Mouse (Mus musculus) layer of hippocampus, postnatal 10 days (tissue): ENCODE measurements at regions not wholly inside any gene's neighbourhood (a gene's known extent, or its start where the extent isn't known, plus 50 kb on each side); places are given as distances from the start of the nearest gene placed in this dataset.
"Not testable (repeated sequence)": the region's sequence is repeated elsewhere in the genome, so short reads cannot be mapped to it uniquely, and the experiment has no call there.

Experiments
- DNase-seq, 2 experiments: peaks; one replicate each; pipeline ENCODE4 v3.0.0; 2021; ENCODE audit warnings: low spot score in 2 of 2

DNA sequence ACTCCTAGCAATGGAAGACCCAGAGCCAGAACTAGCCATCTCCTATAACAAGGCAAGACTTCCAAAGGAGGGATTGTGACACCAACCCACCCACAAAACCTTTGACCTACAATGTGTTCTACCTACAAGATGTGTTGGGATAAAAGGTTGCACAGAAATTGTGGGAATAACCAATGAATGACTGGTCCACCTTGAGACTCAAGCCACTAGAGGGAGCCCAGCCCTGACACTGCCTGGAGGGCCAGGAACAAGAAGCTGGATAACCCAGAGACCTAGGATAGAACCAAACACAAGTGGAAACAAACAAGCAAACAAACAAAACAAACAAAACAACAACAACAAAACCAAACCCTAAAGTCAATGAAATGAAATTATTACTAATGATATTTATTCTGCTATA lies 288.8 kb downstream of the Dchs2 start:
- DNase-seq: peak; percentile 4 to 15

DNA sequence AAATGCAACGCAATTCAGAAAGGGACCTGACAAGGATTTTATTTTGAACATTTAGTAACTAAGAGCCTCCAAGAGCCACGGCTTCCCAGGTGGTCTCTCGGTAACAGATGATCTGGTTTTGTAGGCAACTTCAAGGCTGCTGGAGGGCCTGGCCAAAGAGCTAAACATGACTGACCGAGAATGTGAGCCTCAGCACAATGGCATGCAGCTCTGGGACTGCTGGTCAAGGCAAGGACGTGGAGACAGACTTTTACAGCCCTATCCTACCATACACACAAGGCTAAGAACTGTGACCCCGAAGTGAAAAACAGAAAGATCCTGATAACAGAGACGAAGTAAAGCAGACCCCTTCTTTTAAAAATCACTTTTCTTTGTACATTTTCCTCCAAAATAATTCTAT lies 296.5 kb downstream of the Dchs2 start:
- DNase-seq: no peak

DNA sequence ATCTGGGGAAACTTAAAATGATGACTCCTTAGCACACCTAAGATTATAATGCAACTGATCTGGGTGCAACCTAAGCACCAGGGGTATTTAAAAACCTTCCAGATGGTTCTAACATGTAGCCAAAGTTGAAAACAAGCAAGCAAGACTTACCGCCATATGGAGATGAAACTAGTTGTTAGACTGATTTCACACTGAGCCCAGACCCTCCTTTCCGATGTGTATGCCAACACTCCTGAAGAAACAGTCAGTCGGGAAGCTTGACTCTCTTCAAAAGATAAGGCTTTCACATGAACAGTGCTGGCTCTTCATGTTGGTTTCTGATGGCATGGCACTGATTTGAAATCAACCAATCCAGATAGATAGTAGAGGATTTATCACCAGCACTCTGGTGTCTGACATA lies 301.6 kb downstream of the Dchs2 start:
- DNase-seq: no peak

DNA sequence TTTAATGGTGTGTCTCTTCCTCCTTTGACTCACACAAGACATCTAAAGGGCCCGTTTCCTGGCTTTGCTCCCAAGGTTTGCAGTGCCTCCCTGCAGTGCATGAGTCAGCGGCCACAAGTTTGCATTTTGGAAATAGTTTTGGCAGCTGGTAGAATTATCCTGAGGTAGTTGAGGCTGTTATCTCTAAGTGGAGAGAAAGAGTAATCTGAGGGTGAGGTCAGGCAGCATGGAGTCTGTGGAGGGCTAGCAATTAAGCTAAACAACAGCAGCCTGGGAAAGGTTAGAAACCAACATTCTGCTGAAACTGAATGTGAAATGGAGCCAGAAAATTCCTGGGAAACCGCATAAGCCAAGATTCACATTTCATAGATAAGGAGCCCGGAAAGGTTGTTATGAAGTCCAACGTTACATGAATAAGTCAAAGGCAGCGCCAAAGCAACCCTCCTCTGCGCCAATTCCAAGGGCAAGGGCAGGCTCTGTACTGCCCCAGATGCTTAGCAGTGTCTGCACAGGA lies 318.5 kb downstream of the Dchs2 start:
- DNase-seq: no peak

DNA sequence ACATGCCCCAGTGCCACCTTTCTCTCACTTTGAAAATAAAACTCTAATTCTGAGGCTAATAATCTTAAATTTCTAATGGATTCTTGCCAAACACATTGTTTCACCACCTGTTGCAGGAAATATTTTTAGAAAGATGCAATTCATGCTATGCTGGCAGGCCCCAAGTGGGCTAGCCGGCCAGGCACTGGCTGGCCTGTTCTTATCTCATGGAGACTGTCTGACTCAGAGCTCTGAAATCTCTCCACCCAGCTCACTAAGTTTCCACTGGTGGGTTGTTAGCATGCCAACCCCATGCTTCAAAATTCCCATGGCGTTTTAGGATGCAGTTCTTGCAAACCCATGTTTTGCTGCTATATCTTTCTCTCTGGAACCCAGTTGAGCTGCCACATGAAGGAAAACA lies 315.5 kb upstream of the Sfrp2 start:
- DNase-seq: no peak

DNA sequence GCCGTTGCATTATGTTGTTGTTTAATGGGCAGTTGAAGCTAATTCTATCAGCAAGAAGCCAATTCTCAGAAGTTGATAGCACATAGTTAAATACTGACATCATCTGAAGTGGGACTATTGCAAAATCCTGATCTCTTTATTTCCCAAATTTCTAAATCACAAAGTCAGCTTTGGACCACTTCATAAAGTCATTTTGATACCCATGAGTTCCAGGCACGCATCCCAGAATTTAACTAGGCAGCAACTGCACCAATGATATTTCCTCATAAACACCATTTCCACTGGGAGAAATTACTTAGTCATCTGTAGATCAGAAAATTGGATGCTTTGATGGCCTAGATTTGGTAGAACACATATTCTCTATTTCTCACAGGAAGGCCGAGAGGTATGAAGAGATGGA lies 314.8 kb upstream of the Sfrp2 start:
- no peak for DNase-seq

DNA sequence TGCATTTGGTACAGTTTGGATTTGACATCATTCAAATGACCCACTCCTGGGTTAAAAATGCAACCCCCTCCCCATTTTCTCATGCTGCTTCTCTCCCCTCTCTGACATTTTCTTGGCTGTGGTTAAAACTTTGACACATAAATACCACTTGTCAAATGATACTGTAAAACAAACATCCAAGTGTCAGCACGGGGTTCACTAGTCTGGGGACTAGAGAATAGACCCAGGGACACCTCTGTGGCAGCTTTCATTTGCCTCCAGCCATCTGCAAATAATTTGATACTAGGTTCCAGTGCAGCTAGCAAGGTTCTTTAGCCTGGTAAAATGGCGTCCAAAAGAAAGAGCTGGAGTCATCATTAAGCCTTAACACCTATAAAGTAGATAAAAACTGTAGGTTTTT lies 312.7 kb upstream of the Sfrp2 start:
- no peak for DNase-seq

DNA sequence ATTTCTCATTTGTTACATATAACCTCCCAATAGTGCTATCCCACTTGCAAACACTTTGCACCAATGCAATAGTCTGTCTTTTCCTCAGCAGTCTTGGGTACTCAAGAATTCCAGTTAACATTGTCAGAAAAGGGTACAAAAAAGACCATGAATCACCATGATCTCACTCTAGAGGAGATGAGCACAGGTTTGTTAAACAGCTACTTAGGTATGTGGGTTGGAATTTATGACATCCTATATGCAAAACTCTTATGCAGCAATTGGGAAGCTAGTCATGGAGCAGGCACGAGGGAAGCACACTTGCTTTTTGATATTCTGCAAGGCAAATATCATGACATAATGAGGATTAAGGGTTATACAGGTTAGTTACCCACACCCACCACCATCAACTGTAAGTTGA lies 307.7 kb upstream of the Sfrp2 start:
- DNase-seq: no peak

DNA sequence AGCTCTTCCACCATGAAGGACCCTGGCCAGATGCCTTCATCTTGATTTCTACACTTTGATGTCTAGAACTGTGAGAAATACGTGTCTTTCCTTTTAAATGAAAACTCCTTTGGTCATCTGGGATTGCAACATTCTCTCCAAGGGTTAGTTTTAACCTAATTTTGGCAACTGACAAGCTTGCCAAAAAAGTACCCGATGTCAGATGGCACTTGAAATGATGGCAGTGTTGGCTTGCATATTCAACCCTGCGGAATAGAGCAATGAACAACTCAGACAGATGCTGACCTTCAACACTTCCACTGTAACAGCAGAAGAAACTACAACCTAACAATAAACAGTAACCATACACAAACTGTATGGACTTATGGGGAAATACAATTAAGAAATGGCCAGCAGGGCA lies 286.9 kb upstream of the Sfrp2 start:
- DNase-seq: no peak

DNA sequence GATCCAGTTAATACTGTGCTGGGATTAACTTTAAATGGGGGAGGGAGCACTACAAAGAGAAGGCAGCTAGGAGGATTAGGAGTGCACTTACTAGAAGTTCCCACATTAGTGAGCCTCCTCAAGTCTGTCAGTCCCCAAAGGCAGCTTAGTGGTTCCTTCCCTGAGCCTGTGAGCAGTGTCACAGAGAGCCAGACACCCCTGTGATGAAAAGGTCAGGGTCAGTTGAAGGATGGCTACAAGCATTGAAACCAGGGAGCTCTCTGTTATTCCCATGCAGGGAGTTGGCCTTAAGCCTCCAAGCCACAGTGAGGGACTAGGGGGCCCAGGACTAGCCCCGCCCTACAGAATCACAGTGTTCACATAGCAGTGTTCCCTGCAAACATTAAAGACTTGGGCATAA lies 285.9 kb upstream of the Sfrp2 start:
- no peak for DNase-seq

DNA sequence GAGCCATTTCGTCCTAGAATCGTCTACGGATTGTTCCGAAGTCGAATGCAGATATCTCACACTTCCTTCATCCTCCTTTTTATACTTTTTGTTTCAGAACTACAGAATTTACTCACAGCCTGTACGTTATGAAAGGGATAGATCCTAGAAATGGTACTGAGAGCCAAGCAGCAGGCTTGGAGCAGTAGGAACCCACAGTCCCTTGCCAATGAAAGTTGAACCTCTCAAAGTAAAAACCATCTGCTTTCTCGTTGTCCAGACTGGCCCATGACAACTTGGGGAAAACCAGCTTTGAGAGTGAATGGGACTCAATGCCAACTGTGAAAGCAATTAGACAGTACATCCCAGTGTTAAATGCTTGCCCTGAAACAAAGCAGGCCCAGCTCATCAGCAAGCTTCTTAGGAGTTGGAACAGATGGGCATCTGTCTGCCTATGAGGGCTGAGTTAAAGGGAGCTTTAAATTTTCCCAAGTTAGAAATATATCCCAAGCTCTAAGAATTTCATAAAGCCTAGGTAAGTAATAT lies 279.9 kb upstream of the Sfrp2 start:
- DNase-seq: peak in 1 of 2 experiments; percentile 16

DNA sequence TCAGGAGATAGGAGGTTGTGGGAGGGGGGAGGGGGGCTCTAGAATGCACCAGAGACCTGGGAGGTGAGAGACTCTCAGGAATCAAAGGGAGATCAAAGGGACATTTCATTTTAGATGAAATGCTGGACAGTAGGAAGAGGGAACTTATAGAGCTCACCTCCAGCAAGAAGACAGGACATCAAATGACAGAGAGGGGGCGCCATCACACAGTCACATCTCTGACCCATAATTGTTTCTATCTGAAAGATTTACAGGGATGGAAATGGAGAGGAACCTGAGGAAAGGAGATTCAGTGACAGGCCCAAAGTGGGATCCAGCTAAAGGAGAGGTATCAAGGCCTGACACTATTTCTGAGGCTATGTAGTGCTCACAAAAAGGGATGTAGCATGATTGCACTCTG lies 270.5 kb upstream of the Sfrp2 start:
- peak in 1 of 2 experiments; percentile 31 for DNase-seq

DNA sequence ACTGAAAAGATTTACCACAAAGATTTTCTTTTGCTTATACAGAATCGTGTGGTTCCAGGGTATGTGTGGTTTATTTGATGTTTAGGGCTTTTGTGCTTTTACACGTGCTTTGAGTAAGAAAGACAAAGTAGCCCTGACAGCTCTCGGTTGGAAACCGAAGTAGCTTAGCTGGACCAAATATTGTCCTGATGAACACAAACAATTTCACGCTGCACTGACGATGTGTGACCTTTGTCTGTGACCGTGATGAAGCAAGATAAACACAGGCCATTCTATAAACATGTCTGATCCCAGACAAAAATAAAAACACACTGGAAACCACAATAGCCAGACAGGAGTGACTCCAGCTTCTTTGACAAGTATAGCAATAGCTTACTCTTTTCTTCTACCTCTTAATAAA lies 262.2 kb upstream of the Sfrp2 start:
- DNase-seq: no peak

DNA sequence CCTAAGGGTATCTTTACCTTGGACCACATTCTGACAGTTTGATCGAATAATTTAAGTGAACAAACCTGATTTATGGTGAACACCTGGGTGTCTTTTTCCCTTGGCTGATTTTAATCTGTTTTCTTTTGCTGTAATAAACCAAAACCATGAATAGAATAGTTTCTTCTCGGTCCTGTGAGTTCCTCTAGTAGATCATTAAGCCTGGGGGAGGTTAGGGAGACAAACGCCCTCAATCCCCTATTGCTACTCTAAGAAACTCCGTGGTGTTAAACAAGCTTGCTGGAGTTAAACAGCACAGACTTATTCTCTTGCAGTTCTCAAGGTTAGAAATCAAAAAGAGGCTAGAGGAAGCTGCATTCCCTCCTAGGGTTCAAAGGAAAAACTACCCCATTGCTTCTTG lies 249.5 kb upstream of the Sfrp2 start:
- DNase-seq: no peak

DNA sequence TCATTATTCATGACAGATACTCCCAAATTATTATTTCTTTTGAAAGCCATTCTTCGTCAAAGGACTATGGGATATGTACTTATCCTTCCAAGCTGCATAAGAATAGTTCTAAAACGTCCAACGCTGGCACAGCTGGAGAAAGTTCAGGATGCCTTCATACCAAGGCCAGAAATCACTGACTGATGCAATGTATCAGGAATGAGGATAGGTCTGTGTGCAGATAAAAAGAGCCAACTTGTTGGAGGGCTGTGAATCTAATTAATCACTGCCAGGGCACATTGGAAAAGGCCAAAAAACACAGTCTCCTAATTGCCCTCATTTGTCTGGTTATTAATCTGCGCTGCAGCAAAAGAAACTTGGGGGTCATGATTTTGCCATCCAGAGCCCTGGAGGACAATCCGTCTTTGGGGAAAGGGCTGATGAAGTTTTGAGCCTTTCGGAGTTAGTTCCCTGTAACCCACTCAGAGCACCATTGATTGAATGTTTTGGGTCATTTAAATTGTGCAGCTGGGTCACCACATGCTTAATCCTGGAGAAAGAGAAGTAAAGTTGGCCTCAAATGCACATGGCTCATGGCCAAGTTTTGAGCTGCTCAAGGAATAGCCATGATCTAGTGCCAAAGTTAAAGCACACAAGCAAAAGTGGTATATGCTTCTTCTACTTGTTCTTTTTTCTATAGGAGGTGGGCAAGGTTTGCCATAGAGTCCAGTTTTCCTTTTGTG lies 248.0 kb upstream of the Sfrp2 start:
- peak; percentile 6 to 17 for DNase-seq

DNA sequence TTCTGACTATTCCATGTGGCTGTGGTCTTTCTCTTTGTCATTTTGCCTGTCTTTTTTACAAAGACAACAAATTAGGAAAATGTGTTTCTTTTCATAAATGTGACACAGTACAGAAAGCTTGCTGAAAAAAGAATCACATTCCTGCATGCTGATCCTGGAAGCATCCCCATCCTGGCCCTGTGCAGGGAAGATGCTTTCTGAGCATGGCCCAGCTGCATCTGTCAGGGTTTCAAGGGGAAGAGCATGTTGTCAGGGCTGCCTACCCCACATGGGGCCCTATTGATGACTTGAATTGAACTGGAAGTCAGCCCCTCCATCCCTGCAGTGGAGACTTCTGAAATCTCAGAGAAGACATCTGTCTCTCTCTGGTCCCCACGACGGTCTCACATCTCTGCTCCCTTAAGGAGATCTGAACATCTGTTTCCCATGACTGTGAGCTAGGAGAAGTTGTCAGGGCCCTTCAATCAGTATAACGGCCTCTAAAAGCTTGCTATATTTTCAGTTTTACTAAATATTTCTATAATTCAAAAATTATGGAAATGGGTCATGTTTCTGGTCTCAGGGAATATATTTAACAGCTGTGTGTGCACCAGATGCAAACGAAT lies 235.8 kb upstream of the Sfrp2 start:
- DNase-seq: no peak

DNA sequence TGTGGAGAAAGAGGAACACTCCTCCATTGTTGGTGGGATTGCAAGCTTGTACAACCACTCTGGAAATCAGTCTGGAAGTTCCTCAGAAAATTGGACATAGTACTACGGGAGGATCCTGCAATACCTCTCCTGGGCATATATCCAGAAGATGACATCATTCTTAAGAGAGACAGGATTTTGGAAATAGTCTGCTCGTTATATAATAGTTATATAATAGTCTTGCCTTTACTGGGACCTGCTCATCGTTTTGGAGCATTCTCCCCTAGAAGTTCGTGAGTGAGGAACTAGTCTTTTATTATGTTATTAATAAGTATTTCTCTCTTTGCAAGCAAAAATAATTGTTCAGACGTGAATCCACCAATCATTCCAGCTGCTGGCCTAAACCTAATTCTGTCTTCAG lies 229.5 kb upstream of the Sfrp2 start:
- DNase-seq: not testable (repeated sequence)

DNA sequence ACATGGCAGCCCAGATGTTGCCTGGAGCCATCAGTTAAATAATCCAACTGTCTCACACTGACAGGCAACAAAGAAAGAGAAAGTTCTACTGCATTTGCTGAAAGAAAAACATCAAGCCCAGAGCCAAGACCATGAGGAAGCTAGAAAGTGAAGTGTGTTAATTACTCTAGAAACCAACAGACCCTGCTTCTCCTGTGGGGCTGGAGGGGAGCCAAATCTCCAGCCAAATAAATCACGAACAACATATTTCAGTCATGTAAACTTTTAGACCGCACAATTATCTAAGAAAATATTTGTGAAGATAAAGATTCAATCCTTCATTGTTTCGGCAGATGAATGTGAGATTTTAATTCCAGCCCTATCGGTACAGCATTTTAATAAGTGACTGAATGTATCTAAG lies 228.9 kb upstream of the Sfrp2 start:
- no peak for DNase-seq

DNA sequence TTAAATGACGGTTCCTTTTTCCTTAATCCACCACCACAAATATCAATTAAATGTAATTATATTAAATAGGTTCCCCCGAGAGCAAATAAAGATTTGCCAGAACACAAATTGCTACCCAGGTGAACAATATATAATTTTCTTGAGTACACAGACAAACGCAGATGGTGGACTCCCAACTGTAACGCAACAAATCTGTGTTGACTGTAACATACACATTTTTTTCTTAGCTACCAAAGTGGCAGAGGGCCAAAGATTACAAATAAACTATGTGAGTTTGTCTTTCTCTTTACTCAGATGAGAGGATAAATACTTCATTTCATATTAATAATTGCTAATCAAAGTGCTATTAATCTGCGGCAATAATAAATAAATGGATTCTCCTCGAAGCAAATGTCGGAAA lies 228.4 kb upstream of the Sfrp2 start:
- no peak for DNase-seq

DNA sequence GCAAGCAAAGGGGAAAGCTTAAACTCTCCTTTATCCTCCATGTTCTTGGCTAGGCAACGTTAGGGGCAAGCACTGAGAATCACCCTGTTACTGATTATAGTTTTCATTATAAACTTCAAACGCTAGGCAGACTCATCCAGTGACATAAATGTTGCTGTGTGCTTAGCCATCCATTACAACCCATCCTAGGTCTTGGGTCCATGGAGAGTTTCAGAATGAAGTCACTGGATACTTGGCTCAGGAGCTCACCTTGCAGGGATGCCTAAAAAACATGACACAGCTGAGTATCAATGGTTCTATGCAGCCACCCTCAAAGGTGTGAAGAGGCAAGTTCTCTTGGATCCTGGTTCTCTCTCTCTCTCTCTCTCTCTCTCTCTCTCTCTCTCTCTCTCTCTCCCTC lies 227.2 kb upstream of the Sfrp2 start:
- DNase-seq: no peak

DNA sequence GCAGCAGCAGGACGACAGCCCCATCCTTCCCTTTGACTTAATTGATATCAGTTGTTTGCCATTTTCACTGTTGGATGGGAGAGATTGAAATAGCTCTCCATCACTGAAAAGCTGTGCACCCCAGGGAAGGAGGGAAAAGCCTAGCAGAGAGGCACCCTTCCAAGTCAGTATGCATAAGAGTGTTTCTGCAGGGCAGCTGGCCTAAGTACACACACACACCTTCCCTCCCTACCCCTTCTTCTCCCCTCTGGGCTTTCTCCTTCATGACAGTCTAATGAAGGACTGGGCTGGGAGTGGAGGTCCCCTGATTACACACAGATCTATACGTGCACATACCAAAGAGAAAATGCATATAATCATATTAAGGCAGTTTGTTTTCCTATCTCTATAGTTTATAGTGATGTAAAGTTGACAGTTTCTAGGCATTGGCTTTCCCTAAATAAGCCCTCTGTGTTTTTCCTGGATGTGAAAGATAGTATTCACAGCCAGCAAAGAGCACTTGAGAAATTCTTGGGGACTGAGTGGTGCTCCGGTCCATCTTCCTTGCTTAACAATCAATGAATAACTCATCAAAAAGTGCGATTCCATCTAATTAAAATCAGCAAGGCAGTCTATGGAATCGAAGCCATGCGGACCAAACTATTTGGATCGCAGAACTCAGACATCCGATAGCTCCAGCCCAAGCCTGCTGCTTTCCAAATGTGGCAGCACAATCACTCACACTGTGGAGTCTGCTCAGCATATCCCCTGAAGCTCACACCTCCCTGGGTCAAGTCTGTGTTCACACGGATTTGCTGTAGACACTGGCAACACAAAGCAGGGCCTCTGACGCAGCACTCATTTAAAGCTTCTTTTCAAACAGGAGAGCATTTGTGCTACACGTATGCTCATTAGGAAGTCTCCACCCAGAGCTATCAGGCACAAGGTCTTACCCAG lies 224.9 kb upstream of the Sfrp2 start:
- DNase-seq: no peak
